In genomic region chr1:162570931-162571601, GRCm38 (mm10) we compare ENCODE assay signal across 8 mouse cellular contexts. TPM values are rescaled to one million over a fixed set of nuclear protein-coding genes. Genes with fewer than 3 reads are reported as not detected.
DNase-seq lines count a peak whose midpoint lies in the region; ATAC-seq and TF ChIP-seq lines count a peak whose summit lies in the region.

No protein-coding gene starts in this region.

- peak; percentile 15; the same call in 1 of the 2 replicates for ATAC-seq in cerebellum, adult (ENCODE audit: insufficient number of reproducible peaks, low FRiP score, low TSS enrichment)
- ATAC-seq in G1E (ENCODE audit: extremely low read depth, insufficient number of reproducible peaks, low FRiP score, poor library complexity, severe bottlenecking): peak; percentile 41
- no peak for ATAC-seq in embryonic facial prominence, embryonic 13.5 days (ENCODE audit: insufficient number of reproducible peaks, insufficient read depth, low FRiP score, low TSS enrichment, low read depth)

- H3K36me3 ChIP-seq in G1E (replicated peaks) (peaks cover 27% of the 10 kb centered on the region), macrophage (ENCODE audit: inconsistent target) (peaks cover 14% of the 10 kb centered on the region)
- peaks cover 19% of the 10 kb centered on the region for H3K36me3 ChIP-seq in embryonic facial prominence, embryonic 13.5 days

- TF ChIP-seq CTCF in G1E (IDR thresholded peaks at IDR 0.05; ENCODE audit: low read depth, low read length): no peak

- peak overlapping the region; percentile 67 for H3K4me2 ChIP-seq in embryonic facial prominence, embryonic 13.5 days

- H3K79me2 ChIP-seq in macrophage (ENCODE audit: inconsistent target): peaks cover 46% of the 10 kb centered on the region

- H3K27me3 ChIP-seq in G1E (ENCODE audit: insufficient read depth, low read length): 0 out of 2 replicates have a peak, but pooled peaks cover 3% of the 10 kb centered on the region
- H3K27me3 ChIP-seq in embryonic facial prominence, embryonic 13.5 days: no peaks in the 10 kb centered on the region

- DNase-seq in cerebellum, adult 11-12 months: no peak
- DNase-seq in G1E (ENCODE audit: low spot score): peak; percentile 35
- DNase-seq in heart, postnatal 10 days: peak; percentile 42 to 51
- DNase-seq in left cerebral cortex, adult 18-20 months (ENCODE audit: low spot score in 2 of 2): peak; percentile 58 to 69
- DNase-seq in skeletal muscle tissue, adult 2 months (ENCODE audit: low read depth, low spot score): peak; percentile 40

- intact Hi-C loops in heart, postnatal 10 days (cut with DNase I): loop anchor here (2.0 kb wide), 1 partner anchor 22 kb away; the partner anchor contains the start of gene Mettl13

- under 1% methylated on average over 44 of the region's 46 CpGs for WGBS in embryonic facial prominence, embryonic 13.5 days
- 2% methylated on average over 45 of the region's 46 CpGs for WGBS in macrophage (ENCODE audit: missing documents)

- peak overlapping the region; percentile 94 for H3K9ac ChIP-seq in embryonic facial prominence, embryonic 13.5 days

- H3K27ac ChIP-seq in embryonic facial prominence, embryonic 13.5 days: peak overlapping the region; percentile 94
- peak overlapping the region; percentile 73 for H3K27ac ChIP-seq in macrophage

- H3K4me1 ChIP-seq in G1E (ENCODE audit: insufficient read depth, low read depth, low read length): peaks cover 18% of the 10 kb centered on the region
- peaks cover 23% of the 10 kb centered on the region for H3K4me1 ChIP-seq in embryonic facial prominence, embryonic 13.5 days

- H3K9me3 ChIP-seq in G1E (replicated peaks): no peaks in the 10 kb centered on the region
- H3K9me3 ChIP-seq in embryonic facial prominence, embryonic 13.5 days: peaks cover 3% of the 10 kb centered on the region; the same call in 1 of the 2 replicates

- H3K4me3 ChIP-seq in G1E (ENCODE audit: low read depth, low read length) (peak overlapping the region; percentile 91), macrophage (ENCODE audit: inconsistent target) (peak overlapping the region; percentile 62)
- H3K4me3 ChIP-seq in embryonic facial prominence, embryonic 13.5 days: peak overlapping the region; percentile 96

RNA-seq across cellular contexts. Expression of gene Vamp4, which starts 0.8 kb away (rescaled TPM):
- total RNA-seq in G1E (2014; fragmentation: Nextera tagmentation) (68.6 and 69.2 TPM in 2 replicates), G1E (2017) (36.5 and 46.7 TPM in 2 replicates)
- polyA plus RNA-seq in G1E (2012) (19.8 and 20.6 TPM in 2 replicates), macrophage (2018) (46.2 to 109 TPM (median 66.1 TPM) in 3 replicates)
- polyA plus RNA-seq in embryonic facial prominence, embryonic 13.5 days (2015; fragmentation: Nextera tagmentation; extraction: Ambion mirVana): 85.8 and 95.2 TPM in 2 replicates
- total RNA-seq in heart, postnatal 10 days (2021): 10 to 100 TPM; 18.5 to 23.8 TPM
- total RNA-seq in left cerebral cortex, adult 18-20 months (2021): 100 to 1,000 TPM; 110 to 113 TPM
- 100 to 1,000 TPM in 6 of 26 experiments, 10 to 100 TPM in 20; 23.2 to 128 (median 68.8) TPM for total RNA-seq in macrophage (2018; cell fraction: chromatin; rRNA removed)
- 10 to 100 TPM; 36.2 to 71.7 (median 59.2) TPM for total RNA-seq in macrophage (2018; cell fraction: cytosol; rRNA removed)
- total RNA-seq in macrophage (2018; cell fraction: nucleus; rRNA removed): 100 to 1,000 TPM in 1 of 26 experiments, 10 to 100 TPM in 25; 23.7 to 111 (median 46.9) TPM

RNA-seq across cellular contexts. Expression of gene Mettl13, which starts 22.7 kb away (rescaled TPM):
- total RNA-seq in G1E (2014; fragmentation: Nextera tagmentation): 16.0 and 16.9 TPM in 2 replicates
- total RNA-seq in G1E (2017): 27.0 and 27.6 TPM in 2 replicates
- 16.7 and 17.4 TPM in 2 replicates for polyA plus RNA-seq in G1E (2012)
- 30.7 and 31.4 TPM in 2 replicates for polyA plus RNA-seq in embryonic facial prominence, embryonic 13.5 days (2015; fragmentation: Nextera tagmentation; extraction: Ambion mirVana)
- total RNA-seq in heart, postnatal 10 days (2021): 1 to 10 TPM; 7.3 to 8.1 TPM
- 10 to 100 TPM; 10.5 to 11.0 TPM for total RNA-seq in left cerebral cortex, adult 18-20 months (2021)
- 10 to 100 TPM in 8 of 26 experiments, 1 to 10 TPM in 18; 1.1 to 27.0 (median 5.1) TPM for total RNA-seq in macrophage (2018; cell fraction: chromatin; rRNA removed)
- 1 to 10 TPM in 25 of 26 experiments, under 1 TPM in 1; 0.96 to 6.5 (median 3.3) TPM for total RNA-seq in macrophage (2018; cell fraction: cytosol; rRNA removed)
- 10 to 100 TPM in 3 of 26 experiments, 1 to 10 TPM in 23; 1.8 to 19.2 (median 3.6) TPM for total RNA-seq in macrophage (2018; cell fraction: nucleus; rRNA removed)
- 3.0 to 4.9 TPM (median 4.5 TPM) in 3 replicates for polyA plus RNA-seq in macrophage (2018)
